Mouse (Mus musculus): ENCODE data around the gene Sema4c. TPM values are rescaled to one million over a fixed set of nuclear protein-coding genes. Genes with fewer than 3 reads are reported as not detected.

Gene Sema4c
- polyA plus RNA-seq, 1 experiment from 2014 or later: 7.9 TPM

- no peaks in the 10 kb centered on the region for H3K9me3 ChIP-seq (replicated peaks)
- H3K36me3 ChIP-seq: no peaks in the 10 kb centered on the region
- H3K4me2 ChIP-seq: no peak overlapping the region
- no peak for ATAC-seq (replicated peaks; ENCODE audit: insufficient number of reproducible peaks, insufficient read depth, low FRiP score, low read depth)
- 26% methylated on average over 2 of the region's 2 CpGs for WGBS
- peaks cover 57% of the 10 kb centered on the region for H3K4me1 ChIP-seq (replicated peaks)
- H3K4me3 ChIP-seq: no peak overlapping the region
- no peak overlapping the region for H3K27ac ChIP-seq
- H3K27me3 ChIP-seq: no peaks in the 10 kb centered on the region
- H3K9ac ChIP-seq: no peak overlapping the region
Observed at GRCm38 (mm10) chr1:36566425-36566824, 8.3 kb upstream of the Sema4c start.

- Histone ChIP-seq H3K4me1 (replicated peaks) (peaks cover 50% of the 10 kb centered on the region), H3K36me3 (no peaks in the 10 kb centered on the region), H3K4me2 (no peak overlapping the region), H3K9ac (no peak overlapping the region), H3K27ac (no peak overlapping the region), H3K4me3 (no peak overlapping the region), H3K27me3 (no peaks in the 10 kb centered on the region), H3K9me3 (replicated peaks) (no peaks in the 10 kb centered on the region)
- no peak for ATAC-seq (replicated peaks; ENCODE audit: insufficient number of reproducible peaks, insufficient read depth, low FRiP score, low read depth)
- 60% methylated on average over 6 of the region's 6 CpGs for WGBS
Observed at GRCm38 (mm10) chr1:36564101-36564500, 6.0 kb upstream of the Sema4c start.

- ATAC-seq (replicated peaks; ENCODE audit: insufficient number of reproducible peaks, insufficient read depth, low FRiP score, low read depth): no peak
- H3K4me1 ChIP-seq (replicated peaks): peaks cover 53% of the 10 kb centered on the region
Observed at GRCm38 (mm10) chr1:36563632-36564031, 5.5 kb upstream of the Sema4c start.

GRCm38 (mm10) chr1:36563197-36563596 is 5.0 kb upstream of the Sema4c start:
- Histone ChIP-seq H3K4me1 (replicated peaks) (peaks cover 56% of the 10 kb centered on the region), H3K4me2 (no peak overlapping the region), H3K9me3 (replicated peaks) (no peaks in the 10 kb centered on the region), H3K4me3 (no peak overlapping the region), H3K36me3 (no peaks in the 10 kb centered on the region), H3K27me3 (no peaks in the 10 kb centered on the region), H3K27ac (no peak overlapping the region), H3K9ac (no peak overlapping the region)
- ATAC-seq (replicated peaks; ENCODE audit: insufficient number of reproducible peaks, insufficient read depth, low FRiP score, low read depth): no peak
- WGBS: 75% methylated on average over 2 of the region's 2 CpGs

More at GRCm38 (mm10) chr1:36563632-36564031, 5.5 kb upstream of the Sema4c start:
- Histone ChIP-seq H3K27ac (no peak overlapping the region), H3K36me3 (no peaks in the 10 kb centered on the region), H3K9me3 (replicated peaks) (no peaks in the 10 kb centered on the region), H3K4me3 (no peak overlapping the region), H3K27me3 (no peaks in the 10 kb centered on the region), H3K9ac (no peak overlapping the region), H3K4me2 (no peak overlapping the region)
- 75% methylated on average over 4 of the region's 4 CpGs for WGBS

GRCm38 (mm10) chr1:36562388-36562787 is 4.2 kb upstream of the Sema4c start:
- no peak for ATAC-seq (replicated peaks; ENCODE audit: insufficient number of reproducible peaks, insufficient read depth, low FRiP score, low read depth)
- Histone ChIP-seq H3K27me3 (no peaks in the 10 kb centered on the region), H3K4me3 (no peak overlapping the region), H3K4me1 (replicated peaks) (peaks cover 54% of the 10 kb centered on the region), H3K9me3 (replicated peaks) (no peaks in the 10 kb centered on the region), H3K4me2 (no peak overlapping the region), H3K9ac (no peak overlapping the region), H3K36me3 (no peaks in the 10 kb centered on the region), H3K27ac (no peak overlapping the region)
- 54% methylated on average over 4 of the region's 4 CpGs for WGBS

- Histone ChIP-seq H3K4me1 (replicated peaks) (peaks cover 54% of the 10 kb centered on the region), H3K36me3 (no peaks in the 10 kb centered on the region), H3K27ac (no peak overlapping the region), H3K9ac (no peak overlapping the region), H3K4me3 (no peak overlapping the region), H3K4me2 (no peak overlapping the region), H3K27me3 (no peaks in the 10 kb centered on the region), H3K9me3 (replicated peaks) (no peaks in the 10 kb centered on the region)
- WGBS: 57% methylated on average over 6 of the region's 6 CpGs
- no peak for ATAC-seq (replicated peaks; ENCODE audit: insufficient number of reproducible peaks, insufficient read depth, low FRiP score, low read depth)
Observed at GRCm38 (mm10) chr1:36560903-36561302, 2.8 kb upstream of the Sema4c start.

GRCm38 (mm10) chr1:36559888-36560287 is 1.7 kb upstream of the Sema4c start:
- peaks cover 64% of the 10 kb centered on the region for H3K4me1 ChIP-seq (replicated peaks)
- no peaks in the 10 kb centered on the region for H3K27me3 ChIP-seq
- H3K27ac ChIP-seq: 0 out of 2 replicates have a peak overlapping the region, but pooled peaks have one; percentile 96
- no peak overlapping the region for H3K4me3 ChIP-seq
- ATAC-seq (replicated peaks; ENCODE audit: insufficient number of reproducible peaks, insufficient read depth, low FRiP score, low read depth): no peak
- H3K4me2 ChIP-seq: no peak overlapping the region
- no peak overlapping the region for H3K9ac ChIP-seq
- no peaks in the 10 kb centered on the region for H3K36me3 ChIP-seq
- H3K9me3 ChIP-seq (replicated peaks): no peaks in the 10 kb centered on the region
- WGBS: 58% methylated on average over 5 of the region's 5 CpGs

- peaks cover 3% of the 10 kb centered on the region; the same call in 1 of the 2 replicates for H3K36me3 ChIP-seq
- H3K4me2 ChIP-seq: peak overlapping the region; percentile 88
- H3K4me1 ChIP-seq (replicated peaks): peaks cover 67% of the 10 kb centered on the region
- no peak for ATAC-seq (replicated peaks; ENCODE audit: insufficient number of reproducible peaks, insufficient read depth, low FRiP score, low read depth)
- WGBS: 9% methylated on average over 4 of the region's 4 CpGs
- H3K9me3 ChIP-seq (replicated peaks): no peaks in the 10 kb centered on the region
- H3K27me3 ChIP-seq: no peaks in the 10 kb centered on the region
- peak overlapping the region; percentile 96 for H3K9ac ChIP-seq
- peak overlapping the region; percentile 68 for H3K4me3 ChIP-seq
- peak overlapping the region; percentile 96 for H3K27ac ChIP-seq
Observed at GRCm38 (mm10) chr1:36559256-36559655, 1.1 kb upstream of the Sema4c start.

- H3K27ac ChIP-seq: peak overlapping the region; percentile 96
- H3K4me2 ChIP-seq: peak overlapping the region; percentile 88
- H3K4me1 ChIP-seq (replicated peaks): peaks cover 61% of the 10 kb centered on the region
- peaks cover 21% of the 10 kb centered on the region for H3K36me3 ChIP-seq
- under 1% methylated on average over 48 of the region's 48 CpGs for WGBS
- no peaks in the 10 kb centered on the region for H3K9me3 ChIP-seq (replicated peaks)
- H3K27me3 ChIP-seq: no peaks in the 10 kb centered on the region
- peak overlapping the region; percentile 96 for H3K9ac ChIP-seq
- peak overlapping the region; percentile 68 for H3K4me3 ChIP-seq
- peak; percentile 78 for ATAC-seq (replicated peaks; ENCODE audit: insufficient number of reproducible peaks, insufficient read depth, low FRiP score, low read depth)
Observed at GRCm38 (mm10) chr1:36557457-36558011, 615 bp downstream of the Sema4c start.

GRCm38 (mm10) chr1:36556553-36557456 is 1.3 kb downstream of the Sema4c start:
- WGBS: under 1% methylated on average over 52 of the region's 52 CpGs
- no peaks in the 10 kb centered on the region for H3K9me3 ChIP-seq (replicated peaks)
- H3K27ac ChIP-seq: peak overlapping the region; percentile 96
- H3K27me3 ChIP-seq: no peaks in the 10 kb centered on the region
- ATAC-seq (replicated peaks; ENCODE audit: insufficient number of reproducible peaks, insufficient read depth, low FRiP score, low read depth): peak; percentile 71
- peak overlapping the region; percentile 96 for H3K9ac ChIP-seq
- peak overlapping the region; percentile 88 for H3K4me2 ChIP-seq
- peak overlapping the region; percentile 68 for H3K4me3 ChIP-seq
- peaks cover 54% of the 10 kb centered on the region for H3K4me1 ChIP-seq (replicated peaks)
- H3K36me3 ChIP-seq: peaks cover 28% of the 10 kb centered on the region

- Histone ChIP-seq H3K4me3 (peak overlapping the region; percentile 68), H3K4me1 (replicated peaks) (peaks cover 47% of the 10 kb centered on the region), H3K4me2 (peak overlapping the region; percentile 88), H3K36me3 (peaks cover 37% of the 10 kb centered on the region), H3K27ac (peak overlapping the region; percentile 96), H3K9ac (peak overlapping the region; percentile 96), H3K27me3 (no peaks in the 10 kb centered on the region), H3K9me3 (replicated peaks) (no peaks in the 10 kb centered on the region)
- ATAC-seq (replicated peaks; ENCODE audit: insufficient number of reproducible peaks, insufficient read depth, low FRiP score, low read depth): no peak
- 8% methylated on average over 8 of the region's 8 CpGs for WGBS
Observed at GRCm38 (mm10) chr1:36555798-36556395, 2.3 kb downstream of the Sema4c start.

Data from heart, embryonic 15.5 days (tissue).